Comparison of ENCODE assay signal across 15 mouse cellular contexts in the genomic region with DNA sequence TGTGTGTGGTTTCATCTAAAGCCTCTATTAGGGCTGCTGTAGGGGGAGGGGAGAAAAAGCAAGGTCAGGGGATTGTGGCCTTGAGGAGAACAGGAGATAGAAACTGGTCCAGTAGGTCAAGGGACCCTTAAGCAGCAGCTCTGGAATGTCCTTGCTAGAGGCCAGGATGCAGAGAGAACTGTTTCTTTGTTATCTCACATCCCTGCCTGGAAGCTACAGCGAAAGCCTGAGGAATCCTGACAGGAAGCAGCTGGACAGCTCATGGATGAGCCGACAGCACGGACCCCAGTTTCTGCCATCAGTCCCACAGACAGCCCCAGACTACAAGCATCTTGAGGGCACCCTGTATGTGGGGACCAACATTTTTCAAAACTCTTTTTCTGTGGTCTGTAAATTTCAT.
DNase-seq lines count a peak whose midpoint lies in the region; ATAC-seq lines count a peak whose summit lies in the region.
"Had no signal": no experiment of that assay in that cellular context is flagged by ENCODE, and none has a peak within 500 bp of the region (broad histone marks: within the 10 kb centered on the region; RNA-seq: fewer than 3 reads in every experiment).

No protein-coding gene starts in this region.

- no peak overlapping the region for H3K4me2 ChIP-seq in heart, embryonic 16.5 days (ENCODE audit: low read depth, low read length)
- H3K4me2 ChIP-seq in kidney, embryonic 15.5 days = no peak overlapping the region
- H3K4me2 ChIP-seq in embryonic facial prominence, embryonic 14.5 days (ENCODE audit: low read depth, low read length) = no peak overlapping the region
- H3K4me2 ChIP-seq: embryonic facial prominence, embryonic 13.5 days; forebrain, embryonic 12.5 days; limb, embryonic 12.5 days; neural tube, embryonic 12.5 days had no signal

- H3K9ac ChIP-seq in heart, embryonic 16.5 days (ENCODE audit: low read length) = no peak overlapping the region
- H3K9ac ChIP-seq in kidney, embryonic 15.5 days = no peak overlapping the region
- H3K9ac ChIP-seq in embryonic facial prominence, embryonic 14.5 days (ENCODE audit: low read depth, low read length) = no peak overlapping the region
- H3K9ac ChIP-seq: embryonic facial prominence, embryonic 13.5 days; forebrain, embryonic 12.5 days; limb, embryonic 12.5 days; neural tube, embryonic 12.5 days had no signal

- peaks cover 3% of the 10 kb centered on the region; the same call in 1 of the 2 replicates for H3K9me3 ChIP-seq in heart, embryonic 16.5 days (replicated peaks; ENCODE audit: control insufficient read depth, low read length)
- H3K9me3 ChIP-seq in kidney, embryonic 15.5 days (replicated peaks) = no peaks in the 10 kb centered on the region
- no peaks in the 10 kb centered on the region for H3K9me3 ChIP-seq in embryonic facial prominence, embryonic 14.5 days (ENCODE audit: control insufficient read depth, low read length)
- H3K9me3 ChIP-seq: embryonic facial prominence, embryonic 13.5 days; forebrain, embryonic 12.5 days; limb, embryonic 12.5 days; neural tube, embryonic 12.5 days had no signal

- no peak overlapping the region for H3K4me3 ChIP-seq in heart, embryonic 16.5 days (ENCODE audit: low read length)
- H3K4me3 ChIP-seq in kidney, embryonic 15.5 days (replicated peaks) = no peak overlapping the region
- no peak overlapping the region for H3K4me3 ChIP-seq in embryonic facial prominence, embryonic 14.5 days (ENCODE audit: low read depth, low read length)
- H3K4me3 ChIP-seq: embryonic facial prominence, embryonic 13.5 days; forebrain, embryonic 12.5 days; limb, embryonic 12.5 days; neural tube, embryonic 12.5 days had no signal

- H3K27me3 ChIP-seq in heart, embryonic 16.5 days (ENCODE audit: control insufficient read depth, insufficient read depth, low read length) = no peaks in the 10 kb centered on the region
- H3K27me3 ChIP-seq in kidney, embryonic 15.5 days = no peaks in the 10 kb centered on the region
- no peaks in the 10 kb centered on the region for H3K27me3 ChIP-seq in embryonic facial prominence, embryonic 14.5 days (replicated peaks; ENCODE audit: control insufficient read depth, insufficient read depth, low read length)
- H3K27me3 ChIP-seq: embryonic facial prominence, embryonic 13.5 days; forebrain, embryonic 12.5 days; limb, embryonic 12.5 days; neural tube, embryonic 12.5 days had no signal

- ATAC-seq in heart, embryonic 16.5 days (replicated peaks; ENCODE audit: extremely low read depth, insufficient read depth, low FRiP score) = peak; percentile 45; the same call in 1 of the 2 replicates
- ATAC-seq in kidney, embryonic 15.5 days (replicated peaks; ENCODE audit: low FRiP score) = no peak
- no peak for ATAC-seq in embryonic facial prominence, embryonic 14.5 days (ENCODE audit: low read depth)
- ATAC-seq: activated CD4-positive, CD25-positive, alpha-beta regulatory T cell, adult 4 months had no signal

- no peak for DNase-seq in heart, adult 8-10 months (ENCODE audit: low spot score)
- DNase-seq in kidney, postnatal 4 days = peak; percentile 32 to 55
- peak; percentile 47 for DNase-seq in R1 (ENCODE audit: low read depth, low spot score)
- peak; percentile 30 for DNase-seq in embryonic facial prominence, embryonic 14.5 days (ENCODE audit: low spot score)
- DNase-seq in gastrocnemius, postnatal 25 days = no peak
- DNase-seq in cerebellum, adult 18-20 months = no peak
- DNase-seq: cerebellum, adult 9-11 months; thymus, postnatal 14 days had no signal

- WGBS in heart, embryonic 16.5 days = 32% methylated on average over 3 of the region's 3 CpGs
- WGBS in kidney, embryonic 15.5 days = 35% methylated on average over 3 of the region's 3 CpGs
- 37% methylated on average over 3 of the region's 3 CpGs for WGBS in embryonic facial prominence, embryonic 14.5 days

- no peaks in the 10 kb centered on the region for H3K4me1 ChIP-seq in heart, embryonic 16.5 days (ENCODE audit: control insufficient read depth, insufficient read depth, low read length)
- H3K4me1 ChIP-seq in kidney, embryonic 15.5 days = no peaks in the 10 kb centered on the region
- no peaks in the 10 kb centered on the region for H3K4me1 ChIP-seq in embryonic facial prominence, embryonic 14.5 days (ENCODE audit: control insufficient read depth, insufficient read depth, low read length)
- H3K4me1 ChIP-seq: embryonic facial prominence, embryonic 13.5 days; forebrain, embryonic 12.5 days; limb, embryonic 12.5 days; neural tube, embryonic 12.5 days had no signal

- H3K36me3 ChIP-seq in heart, embryonic 16.5 days (ENCODE audit: control insufficient read depth, insufficient read depth) = no peaks in the 10 kb centered on the region
- no peaks in the 10 kb centered on the region for H3K36me3 ChIP-seq in kidney, embryonic 15.5 days
- H3K36me3 ChIP-seq in embryonic facial prominence, embryonic 14.5 days (ENCODE audit: control insufficient read depth, insufficient read depth, low read length) = no peaks in the 10 kb centered on the region
- H3K36me3 ChIP-seq: embryonic facial prominence, embryonic 13.5 days; forebrain, embryonic 12.5 days; limb, embryonic 12.5 days; neural tube, embryonic 12.5 days had no signal

- H3K27ac ChIP-seq in heart, embryonic 16.5 days (ENCODE audit: low read length) = 0 out of 2 replicates have a peak overlapping the region, but pooled peaks have one; percentile 21
- H3K27ac ChIP-seq in kidney, embryonic 15.5 days = no peak overlapping the region
- no peak overlapping the region for H3K27ac ChIP-seq in embryonic facial prominence, embryonic 14.5 days (replicated peaks; ENCODE audit: low read depth, low read length)
- H3K27ac ChIP-seq: embryonic facial prominence, embryonic 13.5 days; forebrain, embryonic 12.5 days; limb, embryonic 12.5 days; neural tube, embryonic 12.5 days had no signal

Comparison
In these comparisons a context has a peak if more than half of its experiments do, and no peak if none do; other contexts are left out.
1. DNase-seq: peak in kidney, postnatal 4 days (2 of 2), R1 (single experiment) and embryonic facial prominence, embryonic 14.5 days (single experiment); none in heart, adult 8-10 months (single experiment), gastrocnemius, postnatal 25 days (single experiment) and cerebellum, adult 18-20 months (0 of 2).